Mouse (Mus musculus) heart, embryonic 11.5 days (tissue): ENCODE measurements at regions not wholly inside any gene's neighbourhood (a gene's known extent, or its start where the extent isn't known, plus 50 kb on each side); places are given as distances from the start of the nearest gene placed in this dataset.

Experiments
- ATAC-seq: fragments of 200-750 bp; cut with Nextera tagmentation; replicated peaks from 2 replicates; pipeline ENCODE4 v1.8.0; 2017; ENCODE audit warnings: moderate library complexity; ENCODE audit not compliant: insufficient number of reproducible peaks, low FRiP score, low TSS enrichment
- H3K27ac ChIP-seq: fragments of 300-500 bp; sonication (generic); 2 replicates; pipeline ENCODE4 v1.5.1; 2014; ENCODE audit warnings: mild to moderate bottlenecking, low read depth, low read length
- H3K27me3 ChIP-seq: fragments of 300-500 bp; sonication (generic); 2 replicates; pipeline ENCODE4 v1.6.1; 2014; ENCODE audit warnings: mild to moderate bottlenecking, low read length, mixed read lengths; ENCODE audit not compliant: control insufficient read depth, insufficient read depth
- H3K36me3 ChIP-seq: fragments of 300-500 bp; sonication (generic); 2 replicates; pipeline ENCODE4 v1.6.1; 2014; ENCODE audit warnings: mild to moderate bottlenecking, low read length, moderate library complexity, mixed read lengths; ENCODE audit not compliant: control insufficient read depth, insufficient read depth
- H3K4me1 ChIP-seq: fragments of 300-500 bp; sonication (generic); 2 replicates; pipeline ENCODE4 v1.6.1; 2014; ENCODE audit warnings: low read length; ENCODE audit not compliant: control insufficient read depth, insufficient read depth
- H3K4me2 ChIP-seq: fragments of 300-500 bp; sonication (generic); 2 replicates; pipeline ENCODE4 v1.6.1; 2014; ENCODE audit warnings: mild to moderate bottlenecking, moderate library complexity
- H3K4me3 ChIP-seq: fragments of 300-500 bp; sonication (generic); 2 replicates; pipeline ENCODE4 v1.5.1; 2014; ENCODE audit warnings: low read depth, low read length
- H3K9ac ChIP-seq: fragments of 300-500 bp; sonication (generic); 2 replicates; pipeline ENCODE4 v1.6.1; 2014; ENCODE audit warnings: mild to moderate bottlenecking, low read depth, low read length, moderate library complexity
- H3K9me3 ChIP-seq: fragments of 300-500 bp; sonication (generic); replicated peaks from 2 replicates; pipeline ENCODE4 v1.6.1; 2016; ENCODE audit warnings: low read length; ENCODE audit not compliant: control insufficient read depth
- WGBS: fragments of 180-500 bp; shearing (Covaris S2); extraction: QIAGEN DNeasy Blood & Tissue Kit; methylation state at CpG from one replicate; pipeline ENCODE4 v1.1.7; 2014; ENCODE audit not compliant: insufficient replicate concordance; 5-methylcytosine and 5-hydroxymethylcytosine counted together

- Histone ChIP-seq H3K9me3 (no peaks in the 10 kb centered on the region), H3K4me3 (no peak overlapping the region), H3K4me2 (no peak overlapping the region), H3K36me3 (no peaks in the 10 kb centered on the region), H3K27me3 (no peaks in the 10 kb centered on the region), H3K9ac (no peak overlapping the region), H3K4me1 (no peaks in the 10 kb centered on the region), H3K27ac (no peak overlapping the region)
- no peak for ATAC-seq
- WGBS, result 79% methylated on average over 14 of the region's 14 CpGs
Measured at GRCm38 (mm10) chr19:23074602-23075570, 66.1 kb upstream of the Klf9 start.

- H3K4me3 ChIP-seq, result no peak overlapping the region
- no peak for ATAC-seq
Measured at GRCm38 (mm10) chr19:23075790-23076189, 65.2 kb upstream of the Klf9 start.

GRCm38 (mm10) chr19:23085173-23085660, 55.8 kb upstream of the Klf9 start:
- Histone ChIP-seq H3K4me2 (no peak overlapping the region), H3K27me3 (no peaks in the 10 kb centered on the region), H3K9ac (no peak overlapping the region), H3K9me3 (no peaks in the 10 kb centered on the region), H3K27ac (no peak overlapping the region), H3K4me1 (no peaks in the 10 kb centered on the region), H3K4me3 (no peak overlapping the region), H3K36me3 (no peaks in the 10 kb centered on the region)
- no peak for ATAC-seq
- 40% methylated on average over 7 of the region's 7 CpGs for WGBS

More at GRCm38 (mm10) chr19:23075790-23076189, 65.2 kb upstream of the Klf9 start:
- no peaks in the 10 kb centered on the region for H3K4me1 ChIP-seq
- H3K9ac ChIP-seq, result no peak overlapping the region
- 50% methylated on average over 5 of the region's 5 CpGs for WGBS
- H3K27me3 ChIP-seq, result no peaks in the 10 kb centered on the region
- no peaks in the 10 kb centered on the region for H3K9me3 ChIP-seq
- no peaks in the 10 kb centered on the region for H3K36me3 ChIP-seq
- no peak overlapping the region for H3K27ac ChIP-seq
- H3K4me2 ChIP-seq, result no peak overlapping the region

GRCm38 (mm10) chr19:23087575-23087974, 53.5 kb upstream of the Klf9 start:
- no peak overlapping the region for H3K4me2 ChIP-seq
- H3K4me1 ChIP-seq, result no peaks in the 10 kb centered on the region
- H3K27ac ChIP-seq, result no peak overlapping the region
- no peak overlapping the region for H3K4me3 ChIP-seq
- ATAC-seq, result no peak
- H3K36me3 ChIP-seq, result no peaks in the 10 kb centered on the region
- no peaks in the 10 kb centered on the region for H3K9me3 ChIP-seq
- 87% methylated on average over 3 of the region's 3 CpGs for WGBS
- H3K27me3 ChIP-seq, result no peaks in the 10 kb centered on the region
- no peak overlapping the region for H3K9ac ChIP-seq

DNA sequence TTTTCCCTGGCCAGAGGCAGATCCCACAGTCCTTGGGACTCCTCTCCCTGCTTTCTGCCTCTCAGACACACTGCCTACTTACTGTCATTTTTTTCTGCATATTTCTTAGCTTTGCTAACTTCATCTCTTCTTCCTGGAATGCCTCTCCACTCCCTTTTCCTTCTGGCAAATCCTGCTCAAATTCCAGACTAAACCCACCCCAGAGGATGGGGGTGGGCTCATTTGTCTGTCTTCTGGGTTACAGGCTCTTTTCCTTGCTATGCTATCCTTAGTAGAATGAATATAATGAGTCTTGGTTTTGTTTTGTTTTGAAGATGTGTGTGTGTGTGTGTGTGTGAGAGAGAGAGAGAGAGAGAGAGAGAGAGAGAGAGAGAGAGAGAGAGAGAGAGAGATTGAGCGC, 51.9 kb upstream of the Klf9 start:
- WGBS, result 71% methylated on average over 1 of the region's 1 CpGs
- Histone ChIP-seq H3K36me3 (no peaks in the 10 kb centered on the region), H3K4me2 (no peak overlapping the region), H3K27me3 (no peaks in the 10 kb centered on the region), H3K4me1 (no peaks in the 10 kb centered on the region), H3K4me3 (no peak overlapping the region), H3K27ac (no peak overlapping the region), H3K9me3 (no peaks in the 10 kb centered on the region), H3K9ac (no peak overlapping the region)
- ATAC-seq, result no peak

DNA sequence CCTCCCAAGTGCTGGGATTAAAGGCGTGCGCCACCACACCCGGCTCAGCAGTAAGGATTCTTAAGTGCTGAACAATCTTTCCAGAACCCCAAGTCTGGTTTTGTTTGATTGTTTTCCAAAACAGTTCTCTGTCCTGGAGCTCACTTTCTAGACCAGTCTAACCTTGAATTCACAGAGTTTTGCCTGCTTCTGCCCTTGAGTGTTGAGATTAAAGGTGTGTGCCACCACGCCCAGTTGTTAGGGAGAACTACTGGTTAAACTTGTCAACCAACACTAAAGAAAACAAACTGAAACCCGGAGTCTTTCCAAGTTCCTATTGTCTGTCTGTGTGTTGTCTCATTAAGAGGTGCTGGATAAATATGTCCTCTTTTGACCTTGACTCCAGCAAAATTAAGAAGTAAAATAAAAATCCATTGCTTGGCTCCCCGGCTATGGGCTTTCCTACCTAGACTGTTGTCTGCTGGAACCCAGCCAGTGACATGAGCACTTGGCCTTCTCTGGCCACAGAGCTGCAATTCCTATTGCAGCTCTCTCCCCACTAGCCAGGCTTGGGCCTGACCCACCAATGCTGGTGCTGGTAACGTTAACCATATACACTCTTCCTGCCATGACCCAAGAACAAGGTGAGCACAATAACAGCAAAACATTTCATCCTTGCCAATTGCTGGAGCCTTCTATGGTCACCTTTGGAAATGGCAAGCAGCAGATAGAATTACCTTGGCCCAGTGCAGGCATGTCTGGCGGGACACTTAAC, 51.1 kb upstream of the Klf9 start:
- 88% methylated on average over 8 of the region's 8 CpGs for WGBS
- no peak overlapping the region for H3K9ac ChIP-seq
- no peak overlapping the region for H3K4me3 ChIP-seq
- ATAC-seq, result no peak
- no peaks in the 10 kb centered on the region for H3K4me1 ChIP-seq
- H3K27ac ChIP-seq, result no peak overlapping the region
- no peaks in the 10 kb centered on the region for H3K36me3 ChIP-seq
- H3K9me3 ChIP-seq, result no peaks in the 10 kb centered on the region
- H3K27me3 ChIP-seq, result no peaks in the 10 kb centered on the region
- no peak overlapping the region for H3K4me2 ChIP-seq
